Comparison of ENCODE assay signal across 26 mouse cellular contexts in the genomic region with DNA sequence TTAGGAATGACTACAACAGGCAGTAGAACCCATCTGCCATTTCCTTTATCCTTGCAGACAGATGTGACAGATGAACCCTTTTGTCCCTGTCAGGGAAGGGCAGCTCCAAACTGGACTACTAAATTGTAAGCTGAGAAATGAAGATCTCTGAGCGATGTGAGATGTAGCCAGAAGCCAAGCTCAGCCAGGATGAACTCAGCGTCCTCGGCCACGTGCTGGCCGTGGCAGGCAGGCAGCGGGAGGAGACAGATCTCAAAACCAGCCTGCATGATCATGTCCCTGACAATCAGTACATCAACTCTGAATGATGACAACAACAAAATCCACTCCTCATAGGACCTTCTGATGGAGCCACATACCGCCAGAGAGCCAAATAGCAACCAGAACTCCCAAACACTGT.
"Had no signal": no experiment of that assay in that cellular context is flagged by ENCODE, and none has a peak within 500 bp of the region (broad histone marks: within the 10 kb centered on the region; RNA-seq: fewer than 3 reads in every experiment).

No protein-coding gene starts in this region.

- H3K27ac ChIP-seq: embryonic facial prominence, embryonic 10.5 days; embryonic facial prominence, embryonic 12.5 days; embryonic facial prominence, embryonic 13.5 days; embryonic facial prominence, embryonic 15.5 days; forebrain, embryonic 10.5 days; forebrain, embryonic 12.5 days; forebrain, embryonic 13.5 days; forebrain, embryonic 15.5 days; heart, embryonic 10.5 days had no signal

- DNase-seq: cerebellum, adult 18-20 months; cerebellum, adult 2 months; cerebellum, adult 8-10 months; cerebellum, adult 9-10 months; cerebellum, adult 9-11 months; cerebellum, postnatal 10 days; cerebellum, postnatal 14 days; cerebellum, postnatal 25 days; cerebellum, postnatal 36 days; embryo, embryonic 11 days; forebrain, postnatal 0 days; gastrocnemius, postnatal 10 days; gastrocnemius, postnatal 25 days; gastrocnemius, postnatal 36 days; heart, adult 18-20 months; heart, adult 2 months had no signal

- H3K4me3 ChIP-seq: embryonic facial prominence, embryonic 10.5 days; embryonic facial prominence, embryonic 12.5 days; embryonic facial prominence, embryonic 13.5 days; embryonic facial prominence, embryonic 15.5 days; erythroblast, embryonic 14.5 days; forebrain, embryonic 10.5 days; forebrain, embryonic 12.5 days; forebrain, embryonic 13.5 days; forebrain, embryonic 15.5 days; heart, adult 2 months; heart, embryonic 10.5 days had no signal
